Mouse (Mus musculus) kidney, postnatal 36 days (tissue): Measurements from ENCODE around the gene Cachd1.

ENCODE experiments used
- DNase-seq, 2 experiments: peaks; one replicate each; pipeline ENCODE4 v3.0.0; 2021 to 2022; ENCODE audit warnings: mixed read lengths in 2 of 2

The Cachd1 gene

DNA sequence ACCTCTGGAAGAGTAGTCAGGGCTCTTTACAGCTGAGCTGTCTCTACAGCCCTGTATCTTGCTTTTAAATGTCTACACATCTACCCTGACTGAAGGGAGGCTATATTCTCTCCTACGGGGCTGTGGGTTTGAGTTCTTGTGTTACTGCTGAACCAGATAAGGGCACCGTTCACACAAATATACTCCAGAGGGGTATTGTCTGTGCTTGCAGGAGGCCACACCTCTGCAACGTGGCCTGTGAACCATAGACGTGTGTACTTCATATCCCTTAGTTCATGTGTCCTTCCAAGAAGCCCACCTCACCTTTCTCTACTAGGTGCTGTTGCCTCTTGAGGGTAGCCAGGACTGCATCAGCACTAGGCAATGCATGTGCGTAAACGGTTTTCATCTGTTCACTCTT lies 215.6 kb downstream of the Cachd1 start:
- no peak for DNase-seq

DNA sequence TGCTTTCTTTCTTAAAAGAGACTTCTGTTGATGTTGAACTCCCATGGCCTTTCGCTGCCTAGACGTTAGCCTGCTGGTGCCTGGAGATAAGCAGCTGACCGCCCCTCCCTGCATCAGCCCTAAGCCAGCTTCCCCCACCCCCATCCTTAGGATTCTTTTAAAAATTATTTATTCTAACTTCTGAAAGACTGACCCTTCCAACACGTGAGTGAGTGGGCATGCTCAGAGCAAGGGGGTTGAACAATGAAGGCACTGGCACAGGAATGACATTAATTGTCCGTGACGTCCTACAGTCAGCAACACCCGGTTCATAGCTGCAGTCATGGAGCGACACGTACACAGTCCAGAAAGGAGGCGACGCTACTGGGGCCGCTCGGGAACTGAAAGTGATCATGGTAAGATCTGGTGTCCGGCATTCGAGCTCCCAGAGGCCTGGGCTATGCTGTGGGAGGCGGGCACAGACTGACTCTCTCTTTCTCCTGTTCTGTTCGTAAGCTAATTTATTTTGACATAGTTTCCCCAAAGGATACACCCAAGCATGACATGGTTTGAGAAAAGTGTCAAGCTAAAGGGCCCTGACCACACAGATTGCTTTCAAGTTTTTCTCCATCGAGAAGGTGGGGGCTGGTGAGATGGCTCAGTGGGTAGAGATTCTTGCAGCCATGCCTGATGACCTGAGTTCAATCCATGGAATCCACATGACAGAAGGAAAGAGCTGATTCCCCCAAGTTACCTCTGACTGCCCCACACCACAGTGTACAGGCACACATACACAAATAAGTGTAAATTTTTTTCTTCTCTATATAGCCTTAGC lies 218.2 kb downstream of the Cachd1 start:
- DNase-seq: no peak

- DNase-seq: no peak
Observed at GRCm38 (mm10) chr4:100995617-100996016, 219.1 kb downstream of the Cachd1 start.

- no peak for DNase-seq
Observed at GRCm38 (mm10) chr4:100996060-100996651, 219.7 kb downstream of the Cachd1 start.

GRCm38 (mm10) chr4:100998145-100998544 lies 221.7 kb downstream of the Cachd1 start:
- peak; percentile 24 to 67 for DNase-seq

DNA sequence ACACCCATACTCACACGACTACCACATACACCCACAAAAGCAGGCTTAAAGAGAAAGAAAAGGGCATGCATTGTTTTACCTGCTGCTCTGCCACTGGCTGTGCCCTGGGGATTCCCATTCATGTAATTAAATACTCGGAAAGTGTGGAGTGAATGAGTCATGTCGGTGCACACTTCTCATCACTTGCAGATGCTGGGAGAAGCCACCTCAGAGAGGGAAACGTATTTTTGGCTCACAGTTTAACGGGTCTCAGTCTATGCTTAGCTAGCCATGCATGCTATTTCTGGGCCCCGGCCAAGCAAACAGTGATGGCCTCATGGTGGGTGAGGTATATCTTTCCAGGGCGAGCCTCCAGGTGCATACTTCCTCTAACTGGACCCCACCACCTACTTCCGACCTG lies 222.4 kb downstream of the Cachd1 start:
- DNase-seq: no peak

DNA sequence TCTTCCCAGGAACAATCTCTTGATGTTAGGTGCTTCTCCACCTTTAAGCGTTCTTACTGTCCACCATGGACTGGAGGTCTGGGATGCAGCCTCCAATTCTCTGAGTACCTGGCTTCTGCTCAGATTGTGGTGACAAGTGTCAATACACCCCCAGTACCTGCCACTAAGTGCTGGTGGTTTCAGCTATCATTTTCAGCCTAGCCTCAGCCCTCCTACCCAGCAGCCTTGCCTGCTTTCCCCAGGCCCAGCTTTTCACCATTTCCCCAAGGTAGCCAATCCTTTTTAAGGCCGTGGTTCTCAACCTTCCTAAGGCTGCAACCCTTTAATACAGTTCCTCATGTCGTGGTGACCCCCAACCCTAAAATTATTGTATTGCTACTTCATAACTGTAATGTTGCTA lies 224.1 kb downstream of the Cachd1 start:
- no peak for DNase-seq

- DNase-seq: no peak
Observed at GRCm38 (mm10) chr4:101001073-101001472, 224.6 kb downstream of the Cachd1 start.

- DNase-seq: no peak
Observed at GRCm38 (mm10) chr4:101002961-101003360, 226.5 kb downstream of the Cachd1 start.

GRCm38 (mm10) chr4:101008362-101008769 lies 231.9 kb downstream of the Cachd1 start:
- DNase-seq: no peak

DNA sequence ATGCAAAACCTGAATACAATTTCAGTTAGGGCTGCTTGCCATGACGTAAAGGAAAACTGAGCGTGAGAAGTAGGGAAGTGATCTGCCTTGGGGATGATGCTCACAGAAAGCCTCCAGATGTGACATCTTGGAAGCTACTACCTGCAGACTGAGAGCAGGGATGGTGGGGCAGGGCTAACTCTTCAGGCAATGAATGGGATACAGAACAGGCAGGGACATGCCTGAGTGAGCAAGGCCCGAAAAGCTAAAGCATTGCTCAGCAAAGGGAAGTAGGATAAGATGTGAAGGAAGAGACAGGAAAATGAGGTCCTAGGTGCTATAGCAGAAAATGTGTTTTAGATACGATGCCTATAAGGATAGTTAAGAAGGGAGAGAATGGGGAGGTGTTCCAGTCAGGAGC lies 232.6 kb downstream of the Cachd1 start:
- no peak for DNase-seq

- DNase-seq: no peak
Observed at GRCm38 (mm10) chr4:101017806-101018205, 241.3 kb downstream of the Cachd1 start.

- DNase-seq: no peak
Observed at GRCm38 (mm10) chr4:101020596-101020995, 244.1 kb downstream of the Cachd1 start, which contains the start of gene Gm10577. Gm10577 (minus strand) TSS chr4:101020696.

GRCm38 (mm10) chr4:101026566-101026965 lies 250.1 kb downstream of the Cachd1 start:
- no peak for DNase-seq

DNA sequence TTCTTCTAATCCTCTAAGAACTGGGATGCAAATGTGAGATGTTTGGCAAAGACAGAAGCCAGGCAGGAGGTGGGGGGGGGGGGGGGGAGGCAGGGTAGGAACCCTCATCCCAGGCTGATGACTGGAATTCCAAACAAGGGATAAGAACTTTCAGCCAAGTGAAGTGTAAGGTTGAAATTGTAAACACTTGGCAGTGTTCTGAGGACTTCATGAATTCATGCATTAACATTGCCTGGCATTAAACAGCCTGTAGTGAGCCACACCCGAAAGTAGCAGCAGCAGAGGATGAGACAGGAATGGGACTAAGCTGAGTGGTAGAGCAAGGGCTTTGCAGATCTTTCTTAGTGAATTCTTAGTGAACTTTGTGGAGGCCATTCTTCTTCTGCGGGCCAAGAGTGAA lies 250.5 kb downstream of the Cachd1 start:
- DNase-seq: no peak

- DNase-seq: no peak
Observed at GRCm38 (mm10) chr4:101027852-101028411, 251.5 kb downstream of the Cachd1 start.

GRCm38 (mm10) chr4:101033047-101033446 lies 256.6 kb downstream of the Cachd1 start:
- DNase-seq: no peak

DNA sequence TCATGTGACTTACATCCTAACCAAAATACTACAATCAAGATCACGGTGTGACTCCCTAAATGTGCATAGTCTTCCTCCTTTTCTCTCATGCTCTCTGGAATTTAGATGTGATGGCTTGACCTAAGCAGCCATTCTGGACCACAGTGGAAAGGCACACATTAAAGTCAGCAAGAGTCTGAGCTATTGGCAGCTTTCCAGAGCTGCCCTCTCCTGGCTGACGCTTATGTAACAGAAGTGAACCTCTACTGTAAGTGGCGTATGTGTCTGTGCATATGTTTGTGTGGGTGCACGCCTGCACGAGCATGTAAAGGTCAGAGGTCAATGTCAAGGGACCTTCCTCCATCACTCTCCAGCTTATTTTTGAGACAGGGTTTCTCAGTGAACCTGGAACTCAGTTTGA lies 258.7 kb downstream of the Cachd1 start:
- DNase-seq: peak; percentile 4 to 5

GRCm38 (mm10) chr4:101037156-101037555 lies 260.7 kb downstream of the Cachd1 start:
- DNase-seq: no peak

GRCm38 (mm10) chr4:101043691-101044090 lies 267.2 kb downstream of the Cachd1 start:
- DNase-seq: no peak

GRCm38 (mm10) chr4:101044149-101044548 lies 267.7 kb downstream of the Cachd1 start:
- DNase-seq: no peak

GRCm38 (mm10) chr4:101046576-101046975 lies 270.1 kb downstream of the Cachd1 start:
- DNase-seq: no peak

GRCm38 (mm10) chr4:101062146-101062545 lies 285.7 kb downstream of the Cachd1 start:
- DNase-seq: no peak

DNA sequence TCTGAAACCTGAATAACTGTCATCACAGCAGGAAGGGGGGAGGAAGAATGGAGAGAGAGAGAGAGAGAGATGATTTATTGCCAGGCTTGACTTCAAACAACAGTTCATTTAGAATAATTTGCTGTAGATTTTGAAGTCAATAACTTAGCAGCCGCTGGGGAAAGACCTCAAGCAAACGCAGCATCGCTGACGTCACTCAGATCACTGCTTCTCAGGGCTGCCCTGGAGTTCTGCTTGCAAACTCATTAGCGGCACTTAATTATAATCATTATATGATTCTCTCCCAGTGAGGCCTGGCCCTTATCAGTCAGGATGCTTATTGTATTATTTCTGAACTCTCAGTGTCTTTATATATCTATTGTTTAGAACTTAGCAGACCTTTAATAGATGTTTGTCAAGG lies 289.9 kb downstream of the Cachd1 start:
- no peak for DNase-seq
